In genomic region chr1:175579598-175580235, GRCm38 (mm10) we compare ENCODE assay signal across 15 mouse cellular contexts. TPM values are rescaled to one million over a fixed set of nuclear protein-coding genes. Genes with fewer than 3 reads are reported as not detected.
DNase-seq lines count a peak whose midpoint lies in the region; ATAC-seq and TF ChIP-seq lines count a peak whose summit lies in the region.
"Had no signal": no experiment of that assay in that cellular context is flagged by ENCODE, and none has a peak within 500 bp of the region (broad histone marks: within the 10 kb centered on the region; RNA-seq: fewer than 3 reads in every experiment).

No protein-coding gene starts in this region.

- H3K9me3 ChIP-seq in heart, embryonic 12.5 days (replicated peaks) = no peaks in the 10 kb centered on the region
- no peaks in the 10 kb centered on the region for H3K9me3 ChIP-seq in intestine, postnatal 0 days (ENCODE audit: control insufficient read depth)
- H3K9me3 ChIP-seq: embryonic facial prominence, embryonic 13.5 days; limb, embryonic 12.5 days had no signal

- intact Hi-C loops in left cerebral cortex, postnatal 14 days (cut with DNase I) = no loop called here

- no peaks in the 10 kb centered on the region for H3K4me1 ChIP-seq in heart, embryonic 12.5 days (replicated peaks)
- H3K4me1 ChIP-seq in intestine, postnatal 0 days (replicated peaks; ENCODE audit: control insufficient read depth, insufficient read depth, low read length) = no peaks in the 10 kb centered on the region
- H3K4me1 ChIP-seq: embryonic facial prominence, embryonic 13.5 days; limb, embryonic 12.5 days had no signal

- H3K27ac ChIP-seq in heart, embryonic 12.5 days (ENCODE audit: poor library complexity, severe bottlenecking) = no peak overlapping the region
- H3K27ac ChIP-seq in intestine, postnatal 0 days (ENCODE audit: low read depth, low read length) = no peak overlapping the region
- H3K27ac ChIP-seq: embryonic facial prominence, embryonic 13.5 days; hindbrain, postnatal 0 days; kidney, postnatal 0 days; limb, embryonic 12.5 days had no signal

- no peaks in the 10 kb centered on the region for H3K27me3 ChIP-seq in heart, embryonic 12.5 days (replicated peaks)
- no peaks in the 10 kb centered on the region for H3K27me3 ChIP-seq in intestine, postnatal 0 days (replicated peaks; ENCODE audit: control insufficient read depth, insufficient read depth, low read length)
- H3K27me3 ChIP-seq: embryonic facial prominence, embryonic 13.5 days; limb, embryonic 12.5 days had no signal

- no peak overlapping the region for H3K4me3 ChIP-seq in heart, embryonic 12.5 days
- H3K4me3 ChIP-seq in intestine, postnatal 0 days (ENCODE audit: low read depth, low read length) = no peak overlapping the region
- H3K4me3 ChIP-seq: embryonic facial prominence, embryonic 13.5 days; limb, embryonic 12.5 days; myocyte had no signal

- H3K9ac ChIP-seq in heart, embryonic 12.5 days = no peak overlapping the region
- H3K9ac ChIP-seq in intestine, postnatal 0 days (ENCODE audit: low read depth, low read length) = no peak overlapping the region
- H3K9ac ChIP-seq: embryonic facial prominence, embryonic 13.5 days; limb, embryonic 12.5 days had no signal

- H3K4me2 ChIP-seq in heart, embryonic 12.5 days = no peak overlapping the region
- H3K4me2 ChIP-seq in intestine, postnatal 0 days (replicated peaks; ENCODE audit: low read depth) = no peak overlapping the region
- H3K4me2 ChIP-seq: embryonic facial prominence, embryonic 13.5 days; limb, embryonic 12.5 days had no signal

- DNase-seq in heart, adult 11 months = peak; percentile 77
- DNase-seq in cerebellum, adult 11 months = peak; percentile 22
- DNase-seq in cerebellum, postnatal 10 days = peak; percentile 52 to 54
- peak; percentile 12 to 35 for DNase-seq in left cerebral cortex, postnatal 14 days (ENCODE audit: low spot score in 2 of 2)
- no peak for DNase-seq in gastrocnemius, postnatal 25 days
- DNase-seq: gastrocnemius, postnatal 14 days; lung, adult 2 months had no signal

- ATAC-seq in heart, embryonic 12.5 days (ENCODE audit: insufficient number of reproducible peaks, low FRiP score) = no peak
- ATAC-seq in intestine, postnatal 0 days = no peak
- ATAC-seq: CD4-positive, CD25-positive, alpha-beta regulatory T cell, adult 4 months; hindbrain, postnatal 0 days had no signal

- TF ChIP-seq CTCF in intestine, postnatal 0 days (IDR thresholded peaks at IDR 0.05; ENCODE audit: low read depth) = no peak

- 79% methylated on average over 9 of the region's 9 CpGs for WGBS in heart, embryonic 12.5 days
- WGBS in intestine, postnatal 0 days = 72% methylated on average over 9 of the region's 9 CpGs

- H3K36me3 ChIP-seq in heart, embryonic 12.5 days = no peaks in the 10 kb centered on the region
- H3K36me3 ChIP-seq in intestine, postnatal 0 days (ENCODE audit: control insufficient read depth, insufficient read depth) = no peaks in the 10 kb centered on the region
- H3K36me3 ChIP-seq: embryonic facial prominence, embryonic 13.5 days; limb, embryonic 12.5 days had no signal

RNA-seq across cellular contexts. Expression of gene Kmo, which starts 40.5 kb away (rescaled TPM):
- 0.18 and 0.29 TPM in 2 replicates for polyA plus RNA-seq in heart, embryonic 12.5 days (2016; fragmentation: Nextera tagmentation; extraction: Ambion mirVana)
- total RNA-seq in left cerebral cortex, postnatal 14 days (2021) = not detected
- under 1 TPM; 0.26 to 0.27 TPM for total RNA-seq in gastrocnemius, postnatal 25 days (2021)
- polyA plus RNA-seq in intestine, postnatal 0 days (2015; fragmentation: Nextera tagmentation; extraction: Ambion mirVana) = 0.27 and 0.53 TPM in 2 replicates
- polyA plus RNA-seq: myocyte had no signal

RNA-seq across cellular contexts. Expression of gene Fh1, which starts 45.7 kb away (rescaled TPM):
- 192 and 201 TPM in 2 replicates for polyA plus RNA-seq in heart, embryonic 12.5 days (2016; fragmentation: Nextera tagmentation; extraction: Ambion mirVana)
- total RNA-seq in left cerebral cortex, postnatal 14 days (2021) = 10 to 100 TPM; 76.5 to 90.3 TPM
- 100 to 1,000 TPM; 273 to 299 TPM for total RNA-seq in gastrocnemius, postnatal 25 days (2021)
- polyA plus RNA-seq in intestine, postnatal 0 days (2015; fragmentation: Nextera tagmentation; extraction: Ambion mirVana) = 109 and 112 TPM in 2 replicates
